Mouse (Mus musculus): ENCODE results near the gene Tyrp1. TPM values are rescaled to one million over a fixed set of nuclear protein-coding genes. Genes with fewer than 3 reads are reported as not detected.

Tyrp1 gene
- total RNA-seq, 2 experiments from 2014 or later, result 0.43 to 0.52 TPM

- no peak for DNase-seq
Observed at GRCm38 (mm10) chr4:80895278-80895894, 61.5 kb downstream of the Tyrp1 start.

Other genes with a start within 250 kb of the Tyrp1 start
- gene Lurap1l, start 76.5 kb downstream of the Tyrp1 start, total RNA-seq (2021), result 1 to 10 TPM; 2.4 to 2.8 TPM